Mouse (Mus musculus): ENCODE results near the gene 6030468B19Rik. TPM values are rescaled to one million over a fixed set of nuclear protein-coding genes. Genes with fewer than 3 reads are reported as not detected.

The 6030468B19Rik gene
- total and polyA plus RNA-seq, 3 experiments, result 2.7 to 5.1 TPM; not detected in 1

- Histone ChIP-seq H3K4me3 (ENCODE audit: control insufficient read depth in 1 of 2, insufficient read depth in 1 of 2, low read depth in 2 of 2, low read length in 2 of 2) (no peak overlapping the region), H3K79me2 (ENCODE audit: control insufficient read depth, insufficient read depth, low read length, poor library complexity) (peaks cover 24% of the 10 kb centered on the region), H3K36me3 (ENCODE audit: control insufficient read depth in 1 of 2, insufficient read depth in 2 of 2, low read length in 2 of 2) (peaks cover 4 to 12% of the 10 kb centered on the region in 2 experiments; a peak in 2 of 4 replicates), H3K27ac (ENCODE audit: control insufficient read depth, low read depth, low read length) (no peak overlapping the region), H3K27me3 (ENCODE audit: control insufficient read depth in 1 of 2, insufficient read depth in 2 of 2, low read length in 2 of 2) (no peaks in the 10 kb centered on the region), H3K4me1 (ENCODE audit: control insufficient read depth in 1 of 2, insufficient read depth in 2 of 2, low read length in 2 of 2) (peaks cover 3 to 18% of the 10 kb centered on the region in 2 experiments; a peak in 3 of 4 replicates), H3K9ac (ENCODE audit: control insufficient read depth, low read depth, low read length, poor library complexity, severe bottlenecking) (no peak overlapping the region), H3K9me3 (replicated peaks; ENCODE audit: insufficient read depth, low read length) (no peaks in the 10 kb centered on the region)
- TF ChIP-seq ZNF384 (IDR thresholded peaks at IDR 0.05; ENCODE audit: low read depth, low read length) (no peak), MYC (IDR thresholded peaks at IDR 0.05; ENCODE audit: low read depth, low read length) (no peak), POLR2AphosphoS2 (IDR thresholded peaks at IDR 0.05; ENCODE audit: low read length) (no peak), NRF1 (IDR thresholded peaks at IDR 0.05; ENCODE audit: insufficient read depth, low read depth, low read length, poor library complexity, severe bottlenecking) (no peak), RCOR1 (IDR thresholded peaks at IDR 0.05; ENCODE audit: low read depth, low read length) (no peak), EP300 (IDR thresholded peaks at IDR 0.05; ENCODE audit: low read depth in 1 of 2, low read length in 2 of 2) (no peak), CHD1 (IDR thresholded peaks at IDR 0.05; ENCODE audit: low read depth, low read length) (no peak), MAZ (IDR thresholded peaks at IDR 0.05; ENCODE audit: low read depth, low read length) (no peak), BHLHE40 (IDR thresholded peaks at IDR 0.05; ENCODE audit: borderline replicate concordance, low read depth, low read length) (no peak), MYB (IDR thresholded peaks at IDR 0.05; ENCODE audit: low read depth, low read length) (no peak), USF1 (IDR thresholded peaks at IDR 0.05; ENCODE audit: low read depth, low read length) (no peak), HCFC1 (IDR thresholded peaks at IDR 0.05; ENCODE audit: low read depth, low read length) (no peak), ZMIZ1 (IDR thresholded peaks at IDR 0.05; ENCODE audit: low read depth, low read length) (no peak), GATA1 (IDR thresholded peaks at IDR 0.05; ENCODE audit: low read depth, low read length) (no peak), ETS1 (IDR thresholded peaks at IDR 0.05; ENCODE audit: low read depth, low read length) (no peak), RAD21 (IDR thresholded peaks at IDR 0.05; ENCODE audit: low read depth, low read length) (no peak), SMC3 (IDR thresholded peaks at IDR 0.05; ENCODE audit: low read depth, low read length) (no peak), MAX (IDR thresholded peaks at IDR 0.05; ENCODE audit: low read length) (no peak), JUND (IDR thresholded peaks at IDR 0.05; ENCODE audit: low read depth, low read length) (no peak), ELF1 (IDR thresholded peaks at IDR 0.05; ENCODE audit: low read depth, low read length) (no peak)
- DNase-seq (ENCODE audit: low read depth, low spot score), result no peak
Measured at GRCm38 (mm10) chr11:117821868-117822267, 24.4 kb downstream of the 6030468B19Rik start.

- Histone ChIP-seq H3K36me3 (ENCODE audit: control insufficient read depth in 1 of 2, insufficient read depth in 2 of 2, low read length in 2 of 2) (peaks cover 4 to 16% of the 10 kb centered on the region in 2 experiments; a peak in 3 of 4 replicates), H3K4me3 (ENCODE audit: control insufficient read depth in 1 of 2, insufficient read depth in 1 of 2, low read depth in 2 of 2, low read length in 2 of 2) (no peak overlapping the region), H3K27ac (ENCODE audit: control insufficient read depth, low read depth, low read length) (no peak overlapping the region), H3K9ac (ENCODE audit: control insufficient read depth, low read depth, low read length, poor library complexity, severe bottlenecking) (no peak overlapping the region), H3K79me2 (ENCODE audit: control insufficient read depth, insufficient read depth, low read length, poor library complexity) (peaks cover 24% of the 10 kb centered on the region), H3K4me1 (ENCODE audit: control insufficient read depth in 1 of 2, insufficient read depth in 2 of 2, low read length in 2 of 2) (peaks cover 6 to 28% of the 10 kb centered on the region in 2 experiments; a peak in 3 of 4 replicates), H3K27me3 (ENCODE audit: control insufficient read depth in 1 of 2, insufficient read depth in 2 of 2, low read length in 2 of 2) (no peaks in the 10 kb centered on the region), H3K9me3 (replicated peaks; ENCODE audit: insufficient read depth, low read length) (no peaks in the 10 kb centered on the region)
- TF ChIP-seq POLR2A (IDR thresholded peaks at IDR 0.05; ENCODE audit: control insufficient read depth in 1 of 2, insufficient read depth in 1 of 2, low read depth in 1 of 2, low read length in 2 of 2, poor library complexity in 1 of 2) (peak in 1 of 2 experiments; percentile 25; a peak in 1 of 4 replicates), TAL1 (IDR thresholded peaks at IDR 0.05; ENCODE audit: low read length) (no peak), E2F4 (IDR thresholded peaks at IDR 0.05; ENCODE audit: borderline replicate concordance, low read depth, low read length) (no peak), ETS1 (IDR thresholded peaks at IDR 0.05; ENCODE audit: low read depth, low read length) (no peak)
- DNase-seq (ENCODE audit: low read depth, low spot score), result no peak
Measured at GRCm38 (mm10) chr11:117822728-117823241, 25.3 kb downstream of the 6030468B19Rik start.

All from MEL (cell line).